Mouse (Mus musculus) CH12F3 (cell line): ENCODE results near the gene Nphp4.
"Not testable (repeated sequence)": the region's sequence is repeated elsewhere in the genome, so short reads cannot be mapped to it uniquely, and the experiment has no call there.

Experiments used
- in situ Hi-C: fragments of 300-500 bp; cut with MboI; formaldehyde crosslinking; loops from 2 replicates; pipeline ENCODE4 v1.14.3; 2020; ENCODE audit warnings: low sequenced_read_pairs

Nphp4 gene

GRCm38 (mm10) chr4:152553582-152554285 lies 77.2 kb downstream of the Nphp4 start:
- in situ Hi-C loops: no loop called here

GRCm38 (mm10) chr4:152554421-152554820 lies 77.9 kb downstream of the Nphp4 start:
- in situ Hi-C loops: no loop called here

- in situ Hi-C loops: not testable (repeated sequence)
These were observed 79.3 kb downstream of the Nphp4 start for GRCm38 (mm10) chr4:152555806-152556205.

GRCm38 (mm10) chr4:152558246-152558645 lies 81.7 kb downstream of the Nphp4 start:
- in situ Hi-C loops: no loop called here

GRCm38 (mm10) chr4:152568006-152568405 lies 91.5 kb downstream of the Nphp4 start:
- in situ Hi-C loops: no loop called here

GRCm38 (mm10) chr4:152568662-152569395 lies 92.3 kb downstream of the Nphp4 start:
- in situ Hi-C loops: no loop called here

- in situ Hi-C loops: no loop called here
These were observed 97.8 kb downstream of the Nphp4 start for GRCm38 (mm10) chr4:152574266-152574665.

- in situ Hi-C loops: no loop called here
These were observed 100.3 kb downstream of the Nphp4 start for GRCm38 (mm10) chr4:152576826-152577225.

GRCm38 (mm10) chr4:152579956-152580355 lies 103.5 kb downstream of the Nphp4 start:
- in situ Hi-C loops: no loop called here

GRCm38 (mm10) chr4:152582206-152582605 lies 105.7 kb downstream of the Nphp4 start:
- in situ Hi-C loops: no loop called here

GRCm38 (mm10) chr4:152583616-152584015 lies 107.1 kb downstream of the Nphp4 start:
- in situ Hi-C loops: no loop called here

GRCm38 (mm10) chr4:152585526-152585925 lies 109.0 kb downstream of the Nphp4 start:
- in situ Hi-C loops: no loop called here

- in situ Hi-C loops: no loop called here
These were observed 109.7 kb downstream of the Nphp4 start for GRCm38 (mm10) chr4:152586175-152586574.

- in situ Hi-C loops: no loop called here
These were observed 127.8 kb downstream of the Nphp4 start for GRCm38 (mm10) chr4:152604285-152604684.

- in situ Hi-C loops: no loop called here
These were observed 132.7 kb downstream of the Nphp4 start for GRCm38 (mm10) chr4:152609196-152609595.

- in situ Hi-C loops: no loop called here
These were observed 133.5 kb downstream of the Nphp4 start for GRCm38 (mm10) chr4:152610026-152610425.
